ENCODE assay signal across 10 mouse cellular contexts in the genomic region with DNA sequence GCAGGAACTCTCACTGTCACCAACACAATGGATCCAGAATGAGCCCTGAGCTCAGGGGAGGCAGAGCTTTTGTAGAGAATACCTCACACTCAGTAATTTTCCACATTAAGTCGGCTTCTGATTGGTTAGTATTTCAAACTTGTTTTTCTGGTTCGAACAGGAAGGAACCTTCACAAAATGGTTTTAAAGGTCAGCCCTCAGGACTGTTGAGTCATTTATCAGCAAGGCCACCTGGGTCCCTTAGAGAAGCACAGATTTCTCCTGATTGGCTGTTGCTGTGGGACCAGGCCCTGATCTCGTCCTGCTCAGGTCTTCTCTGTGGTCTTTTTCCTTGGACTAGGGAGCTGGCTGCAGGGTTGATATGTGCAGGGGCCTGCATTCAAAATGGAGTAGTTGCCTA. TPM values are rescaled to one million over a fixed set of nuclear protein-coding genes. Genes with fewer than 3 reads are reported as not detected.
DNase-seq lines count a peak whose midpoint lies in the region; ATAC-seq and TF ChIP-seq lines count a peak whose summit lies in the region.
"Had no signal": no experiment of that assay in that cellular context is flagged by ENCODE, and none has a peak within 500 bp of the region (broad histone marks: within the 10 kb centered on the region; RNA-seq: fewer than 3 reads in every experiment).

No protein-coding gene starts in this region.

- no peak for TF ChIP-seq POLR2A in cerebellum, adult 2 months (IDR thresholded peaks at IDR 0.05; ENCODE audit: borderline replicate concordance, insufficient read depth, low read length)

- ATAC-seq in CD4-positive, CD25-positive, alpha-beta regulatory T cell, adult 4 months = peak; percentile 95
- no peak for ATAC-seq in embryonic facial prominence, embryonic 14.5 days (ENCODE audit: low read depth)
- no peak for ATAC-seq in midbrain, embryonic 14.5 days (ENCODE audit: low FRiP score, low TSS enrichment)
- ATAC-seq: hindbrain, postnatal 0 days had no signal

- TF ChIP-seq CTCF in cerebellum, adult 2 months (IDR thresholded peaks at IDR 0.05; ENCODE audit: borderline replicate concordance, insufficient read depth, low read depth, low read length) = no peak

- no peaks in the 10 kb centered on the region for H3K36me3 ChIP-seq in embryonic facial prominence, embryonic 14.5 days (ENCODE audit: control insufficient read depth, insufficient read depth, low read length)
- H3K36me3 ChIP-seq in midbrain, embryonic 14.5 days (ENCODE audit: control insufficient read depth, insufficient read depth, low read length) = no peaks in the 10 kb centered on the region

- H3K27me3 ChIP-seq in embryonic facial prominence, embryonic 14.5 days (replicated peaks; ENCODE audit: control insufficient read depth, insufficient read depth, low read length) = no peaks in the 10 kb centered on the region
- no peaks in the 10 kb centered on the region for H3K27me3 ChIP-seq in cerebellum, adult 2 months (ENCODE audit: control insufficient read depth, insufficient read depth, low read length)
- H3K27me3 ChIP-seq in midbrain, embryonic 14.5 days (ENCODE audit: control insufficient read depth, insufficient read depth, low read length) = no peaks in the 10 kb centered on the region

- no peak overlapping the region for H3K9ac ChIP-seq in embryonic facial prominence, embryonic 14.5 days (ENCODE audit: low read depth, low read length)
- H3K9ac ChIP-seq in midbrain, embryonic 14.5 days (replicated peaks; ENCODE audit: low read length) = no peak overlapping the region

- no peaks in the 10 kb centered on the region for H3K4me1 ChIP-seq in embryonic facial prominence, embryonic 14.5 days (ENCODE audit: control insufficient read depth, insufficient read depth, low read length)
- no peaks in the 10 kb centered on the region for H3K4me1 ChIP-seq in cerebellum, adult 2 months (ENCODE audit: control insufficient read depth, insufficient read depth, low read length)
- H3K4me1 ChIP-seq in midbrain, embryonic 14.5 days (ENCODE audit: control insufficient read depth, insufficient read depth, low read length) = no peaks in the 10 kb centered on the region

- WGBS in embryonic facial prominence, embryonic 14.5 days = 53% methylated on average over 3 of the region's 3 CpGs
- 85% methylated on average over 3 of the region's 3 CpGs for WGBS in cerebellum, adult 2 months
- WGBS in midbrain, embryonic 14.5 days = 74% methylated on average over 3 of the region's 3 CpGs

- no peak overlapping the region for H3K4me2 ChIP-seq in embryonic facial prominence, embryonic 14.5 days (ENCODE audit: low read depth, low read length)
- H3K4me2 ChIP-seq in midbrain, embryonic 14.5 days (ENCODE audit: low read length) = no peak overlapping the region

- H3K9me3 ChIP-seq in embryonic facial prominence, embryonic 14.5 days (ENCODE audit: control insufficient read depth, low read length) = peaks cover 2% of the 10 kb centered on the region; the same call in 1 of the 2 replicates
- H3K9me3 ChIP-seq in midbrain, embryonic 14.5 days (ENCODE audit: control insufficient read depth, low read length) = peaks cover 11% of the 10 kb centered on the region; the same call in 1 of the 2 replicates

- peak; percentile 12 for DNase-seq in 3T3-L1 (ENCODE audit: low read depth, low spot score)
- peak; percentile 54 for DNase-seq in embryonic facial prominence, embryonic 14.5 days (ENCODE audit: low spot score)
- DNase-seq in kidney, postnatal 14 days = peak; percentile 29
- DNase-seq in cerebellum, adult 2 months = no peak
- DNase-seq in thymus, postnatal 0 days (ENCODE audit: low spot score) = no peak
- DNase-seq in layer of hippocampus, postnatal 10 days (ENCODE audit: low spot score in 2 of 2) = no peak
- DNase-seq in midbrain, embryonic 14.5 days = no peak

- H3K27ac ChIP-seq in embryonic facial prominence, embryonic 14.5 days (replicated peaks; ENCODE audit: low read depth, low read length) = 0 out of 2 replicates have a peak overlapping the region, but pooled peaks have one; percentile 21
- no peak overlapping the region for H3K27ac ChIP-seq in cerebellum, adult 2 months (ENCODE audit: insufficient read depth, low read length)
- H3K27ac ChIP-seq in midbrain, embryonic 14.5 days (replicated peaks; ENCODE audit: low read depth, low read length) = no peak overlapping the region
- H3K27ac ChIP-seq: hindbrain, postnatal 0 days; macrophage had no signal

- no peak overlapping the region for H3K4me3 ChIP-seq in embryonic facial prominence, embryonic 14.5 days (ENCODE audit: low read depth, low read length)
- H3K4me3 ChIP-seq in cerebellum, adult 2 months (replicated peaks; ENCODE audit: insufficient read depth, low read depth, low read length) = no peak overlapping the region
- H3K4me3 ChIP-seq in midbrain, embryonic 14.5 days (replicated peaks; ENCODE audit: low read depth, low read length) = no peak overlapping the region

RNA-seq across cellular contexts. Expression of gene Ap3b1, which starts 30.7 kb away (rescaled TPM):
- polyA plus RNA-seq in CD4-positive, CD25-positive, alpha-beta regulatory T cell, adult 4 months (2017; shearing (Covaris generic)) = 10 to 100 TPM; 41.8 to 46.0 TPM
- 41.5 and 44.2 TPM in 2 replicates for polyA plus RNA-seq in embryonic facial prominence, embryonic 14.5 days (2014; fragmentation: Nextera tagmentation; extraction: Ambion mirVana)
- polyA plus RNA-seq in cerebellum, adult 2 months (2012; rRNA removed) = 33.0 and 34.4 TPM in 2 replicates
- polyA plus RNA-seq in thymus, postnatal 0 days (2015; fragmentation: Nextera tagmentation; extraction: Ambion mirVana) = 35.6 and 40.1 TPM in 2 replicates
- total RNA-seq in layer of hippocampus, postnatal 10 days (2021) = 10 to 100 TPM; 45.4 to 46.2 TPM
- 19.6 and 28.4 TPM in 2 replicates for polyA plus RNA-seq in midbrain, embryonic 14.5 days (2014; fragmentation: Nextera tagmentation; extraction: Ambion mirVana)

RNA-seq across cellular contexts. Expression of gene Scamp1, which starts 42.4 kb away (rescaled TPM):
- 1 to 10 TPM; 2.5 to 3.0 TPM for polyA plus RNA-seq in CD4-positive, CD25-positive, alpha-beta regulatory T cell, adult 4 months (2017; shearing (Covaris generic))
- 25.2 and 29.2 TPM in 2 replicates for polyA plus RNA-seq in embryonic facial prominence, embryonic 14.5 days (2014; fragmentation: Nextera tagmentation; extraction: Ambion mirVana)
- 97.6 and 101 TPM in 2 replicates for polyA plus RNA-seq in cerebellum, adult 2 months (2012; rRNA removed)
- polyA plus RNA-seq in thymus, postnatal 0 days (2015; fragmentation: Nextera tagmentation; extraction: Ambion mirVana) = 9.6 and 12.9 TPM in 2 replicates
- total RNA-seq in layer of hippocampus, postnatal 10 days (2021) = 100 to 1,000 TPM; 142 to 170 TPM
- 147 and 165 TPM in 2 replicates for polyA plus RNA-seq in midbrain, embryonic 14.5 days (2014; fragmentation: Nextera tagmentation; extraction: Ambion mirVana)

Comparison
In these comparisons a context has a peak if more than half of its experiments do, and no peak if none do; other contexts are left out.
1. DNase-seq: peak in 3T3-L1 (single experiment), embryonic facial prominence, embryonic 14.5 days (single experiment) and kidney, postnatal 14 days (single experiment); none in cerebellum, adult 2 months (0 of 2), thymus, postnatal 0 days (single experiment), layer of hippocampus, postnatal 10 days (0 of 2) and midbrain, embryonic 14.5 days (single experiment).